In the genomic region with DNA sequence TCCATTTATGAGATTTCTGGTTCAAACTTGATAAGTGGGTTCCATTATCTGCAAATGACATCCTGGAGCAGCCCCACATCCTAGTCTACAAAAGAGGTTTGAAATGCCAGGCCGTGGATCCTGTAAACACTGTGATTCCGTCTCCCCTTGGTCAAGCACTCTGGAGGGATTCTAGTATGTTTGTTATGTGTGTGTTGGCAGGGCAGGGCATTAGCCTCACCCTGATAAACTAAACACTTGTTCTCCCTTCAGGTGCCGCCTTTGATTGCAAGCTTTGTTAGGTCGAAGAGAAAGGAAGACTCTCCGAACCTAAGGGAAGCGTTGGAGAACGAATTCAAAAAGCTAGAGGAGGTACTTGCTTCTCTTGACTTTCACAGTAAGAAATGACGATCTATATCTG, we compare ENCODE assay signal across 32 mouse cellular contexts. TPM values are rescaled to one million over a fixed set of nuclear protein-coding genes. Genes with fewer than 3 reads are reported as not detected.
DNase-seq lines count a peak whose midpoint lies in the region; ATAC-seq lines count a peak whose summit lies in the region.
"Had no signal": no experiment of that assay in that cellular context is flagged by ENCODE, and none has a peak within 500 bp of the region (broad histone marks: within the 10 kb centered on the region; RNA-seq: fewer than 3 reads in every experiment).

No protein-coding gene starts in this region.

- H3K4me3 ChIP-seq in neural tube, embryonic 11.5 days (ENCODE audit: low read depth, low read length): no peak overlapping the region
- no peak overlapping the region for H3K4me3 ChIP-seq in stomach, embryonic 16.5 days (replicated peaks; ENCODE audit: low read length)
- H3K4me3 ChIP-seq: embryonic facial prominence, embryonic 10.5 days; embryonic facial prominence, embryonic 13.5 days; erythroblast, embryonic 14.5 days; forebrain, embryonic 12.5 days; forebrain, embryonic 15.5 days; heart, adult 2 months; heart, embryonic 10.5 days; heart, embryonic 13.5 days; hindbrain, embryonic 12.5 days; hindbrain, embryonic 15.5 days had no signal

- peak; percentile 53 to 64 for DNase-seq in lung, adult 18-20 months
- no peak for DNase-seq in lung, postnatal 14 days
- peak; percentile 6 for DNase-seq in neural tube, embryonic 11.5 days (ENCODE audit: low spot score)
- no peak for DNase-seq in neural tube, embryonic 10.5 days (ENCODE audit: extremely low spot score, low spot score)
- DNase-seq in cerebellum, adult 8-10 months: no peak
- DNase-seq in layer of hippocampus, postnatal 36 days: no peak
- DNase-seq: adrenal gland, postnatal 10 days; adrenal gland, postnatal 36 days; B cell, adult 2 months; cerebellum, adult 18-20 months; cerebellum, adult 9-11 months; cerebellum, postnatal 25 days; embryo, embryonic 11 days; gastrocnemius, postnatal 25 days; heart, adult 2 months; heart, postnatal 14 days had no signal

- no peaks in the 10 kb centered on the region for H3K4me1 ChIP-seq in neural tube, embryonic 11.5 days (ENCODE audit: control insufficient read depth, insufficient read depth, low read length)
- H3K4me1 ChIP-seq in stomach, embryonic 16.5 days (ENCODE audit: control insufficient read depth, insufficient read depth, low read length): peaks cover 9% of the 10 kb centered on the region

- H3K4me2 ChIP-seq in neural tube, embryonic 11.5 days (ENCODE audit: low read depth): no peak overlapping the region
- peak overlapping the region; percentile 20 for H3K4me2 ChIP-seq in stomach, embryonic 16.5 days (ENCODE audit: low read depth, low read length)
- H3K4me2 ChIP-seq: embryonic facial prominence, embryonic 13.5 days; forebrain, embryonic 12.5 days; forebrain, embryonic 15.5 days; heart, embryonic 13.5 days; hindbrain, embryonic 12.5 days; hindbrain, embryonic 15.5 days had no signal

- no peaks in the 10 kb centered on the region; the same call in 1 of the 2 replicates for H3K36me3 ChIP-seq in neural tube, embryonic 11.5 days (ENCODE audit: control insufficient read depth, insufficient read depth, low read length)
- no peaks in the 10 kb centered on the region; the same call in 1 of the 2 replicates for H3K36me3 ChIP-seq in stomach, embryonic 16.5 days (ENCODE audit: control insufficient read depth, insufficient read depth, low read length)
- H3K36me3 ChIP-seq: forebrain, embryonic 12.5 days had no signal

- no peaks in the 10 kb centered on the region for H3K27me3 ChIP-seq in neural tube, embryonic 11.5 days (ENCODE audit: control insufficient read depth, insufficient read depth, low read length)
- no peaks in the 10 kb centered on the region for H3K27me3 ChIP-seq in stomach, embryonic 16.5 days (ENCODE audit: control insufficient read depth, insufficient read depth, low read length)
- H3K27me3 ChIP-seq: CH12.LX; embryonic facial prominence, embryonic 13.5 days; forebrain, embryonic 15.5 days; hindbrain, embryonic 12.5 days; hindbrain, embryonic 15.5 days; Patski had no signal

- no peaks in the 10 kb centered on the region for H3K9me3 ChIP-seq in neural tube, embryonic 11.5 days (ENCODE audit: control insufficient read depth, low read length)
- H3K9me3 ChIP-seq in stomach, embryonic 16.5 days (replicated peaks; ENCODE audit: control insufficient read depth, low read length): no peaks in the 10 kb centered on the region
- H3K9me3 ChIP-seq: embryonic facial prominence, embryonic 10.5 days; embryonic facial prominence, embryonic 13.5 days; forebrain, embryonic 12.5 days; forebrain, embryonic 15.5 days; heart, embryonic 10.5 days; heart, embryonic 13.5 days; hindbrain, embryonic 12.5 days; hindbrain, embryonic 15.5 days had no signal

- 94% methylated on average over 8 of the region's 8 CpGs for WGBS in neural tube, embryonic 11.5 days
- 75% methylated on average over 8 of the region's 8 CpGs for WGBS in stomach, embryonic 16.5 days

- H3K27ac ChIP-seq in neural tube, embryonic 11.5 days (ENCODE audit: low read depth, low read length): no peak overlapping the region
- H3K27ac ChIP-seq in stomach, embryonic 16.5 days (ENCODE audit: low read length): peak overlapping the region; percentile 79
- H3K27ac ChIP-seq: embryonic facial prominence, embryonic 10.5 days; embryonic facial prominence, embryonic 13.5 days; forebrain, embryonic 12.5 days; forebrain, embryonic 15.5 days; heart, adult 2 months; heart, embryonic 10.5 days; heart, embryonic 13.5 days; hindbrain, embryonic 12.5 days; hindbrain, embryonic 15.5 days had no signal

- no peak for ATAC-seq in neural tube, embryonic 11.5 days (ENCODE audit: insufficient read depth, low FRiP score, low TSS enrichment)
- ATAC-seq in stomach, embryonic 16.5 days (ENCODE audit: insufficient read depth, low FRiP score): no peak
- ATAC-seq: forebrain, embryonic 15.5 days; Patski had no signal

- H3K9ac ChIP-seq in neural tube, embryonic 11.5 days (ENCODE audit: low read length): no peak overlapping the region
- H3K9ac ChIP-seq in stomach, embryonic 16.5 days (ENCODE audit: low read length): no peak overlapping the region
- H3K9ac ChIP-seq: embryonic facial prominence, embryonic 13.5 days; forebrain, embryonic 12.5 days; forebrain, embryonic 15.5 days; heart, embryonic 13.5 days; hindbrain, embryonic 12.5 days; hindbrain, embryonic 15.5 days had no signal

RNA-seq across cellular contexts. Expression of a gene that starts 4.4 kb away (rescaled TPM):
- 130 and 136 TPM in 2 replicates for polyA plus RNA-seq in neural tube, embryonic 11.5 days (2014; fragmentation: Nextera tagmentation; extraction: Ambion mirVana)
- polyA plus RNA-seq in stomach, embryonic 16.5 days (2015; fragmentation: Nextera tagmentation; extraction: Ambion mirVana): 2,215 and 3,106 TPM in 2 replicates
- total RNA-seq in layer of hippocampus, postnatal 36 days (2021): 10 to 100 TPM; 46.5 to 50.0 TPM

RNA-seq across cellular contexts. Expression of a gene that starts 6.2 kb away (rescaled TPM):
- polyA plus RNA-seq in neural tube, embryonic 11.5 days (2014; fragmentation: Nextera tagmentation; extraction: Ambion mirVana): 0.99 and 1.3 TPM in 2 replicates
- polyA plus RNA-seq in stomach, embryonic 16.5 days (2015; fragmentation: Nextera tagmentation; extraction: Ambion mirVana): 2.0 and 2.6 TPM in 2 replicates
- 1 to 10 TPM; 2.7 to 3.1 TPM for total RNA-seq in layer of hippocampus, postnatal 36 days (2021)
- total RNA-seq: hematopoietic stem cell, adult 5-6 weeks had no signal
- polyA plus RNA-seq: erythroblast, embryonic 14.5 days had no signal

RNA-seq across cellular contexts. Expression of a gene that starts 59.9 kb away (rescaled TPM):
- 0.09 and 0.19 TPM in 2 replicates for polyA plus RNA-seq in neural tube, embryonic 11.5 days (2014; fragmentation: Nextera tagmentation; extraction: Ambion mirVana)
- 1.1 TPM in 2 replicates for polyA plus RNA-seq in stomach, embryonic 16.5 days (2015; fragmentation: Nextera tagmentation; extraction: Ambion mirVana)
- total RNA-seq in layer of hippocampus, postnatal 36 days (2021): 1 to 10 TPM; 1.2 to 1.7 TPM
- total RNA-seq: adrenal gland, adult 18-20 months; adrenal gland, postnatal 10 days; adrenal gland, postnatal 36 days; gastrocnemius, adult 8-10 months; gastrocnemius, postnatal 25 days; heart, adult 2 months had no signal
- polyA plus RNA-seq: erythroblast, embryonic 14.5 days; G1E had no signal

RNA-seq across cellular contexts. Expression of a gene that starts 59.9 kb away (rescaled TPM):
- 15.4 and 15.8 TPM in 2 replicates for polyA plus RNA-seq in neural tube, embryonic 11.5 days (2014; fragmentation: Nextera tagmentation; extraction: Ambion mirVana)
- 18.7 and 20.1 TPM in 2 replicates for polyA plus RNA-seq in stomach, embryonic 16.5 days (2015; fragmentation: Nextera tagmentation; extraction: Ambion mirVana)
- 1 to 10 TPM; 1.0 to 1.9 TPM for total RNA-seq in layer of hippocampus, postnatal 36 days (2021)

Comparison
In these comparisons a context has a peak if more than half of its experiments do, and no peak if none do; other contexts are left out.
1. DNase-seq: peak in lung, adult 18-20 months (2 of 2) and neural tube, embryonic 11.5 days (single experiment); none in lung, postnatal 14 days (single experiment), neural tube, embryonic 10.5 days (single experiment), cerebellum, adult 8-10 months (single experiment) and layer of hippocampus, postnatal 36 days (0 of 2).
2. RNA of a gene that starts 4.4 kb away (polyA plus RNA-seq): 2,215 to 3,106 TPM in stomach, embryonic 16.5 days; 130 to 136 TPM in neural tube, embryonic 11.5 days; every median in the first group is over 10 times any median in the second.